Mouse (Mus musculus) stomach, postnatal 0 days (tissue): ENCODE results near the gene Efhd1. TPM values are rescaled to one million over a fixed set of nuclear protein-coding genes. Genes with fewer than 3 reads are reported as not detected.

Experiments
- ATAC-seq: fragments of 200-750 bp; cut with Nextera tagmentation; 2 replicates; pipeline ENCODE4 v1.8.0; 2017; ENCODE audit not compliant: low FRiP score, low TSS enrichment
- DNase-seq: peaks from one replicate; pipeline ENCODE4 v3.0.0-alpha.2; 2016; ENCODE audit warnings: low spot score
- H3K27ac ChIP-seq: fragments of 300-500 bp; sonication (generic); replicated peaks from 2 replicates; pipeline ENCODE4 v1.5.1; 2014; ENCODE audit warnings: mild to moderate bottlenecking, control low read depth
- H3K27me3 ChIP-seq: fragments of 300-500 bp; sonication (generic); 2 replicates; pipeline ENCODE4 v1.6.1; 2014; ENCODE audit warnings: low read length; ENCODE audit not compliant: control insufficient read depth, insufficient read depth
- H3K36me3 ChIP-seq: fragments of 300-500 bp; sonication (generic); 2 replicates; pipeline ENCODE4 v1.6.1; 2014; ENCODE audit warnings: low read length, mixed read lengths; ENCODE audit not compliant: control insufficient read depth, insufficient read depth
- H3K4me1 ChIP-seq: fragments of 300-500 bp; sonication (generic); replicated peaks from 2 replicates; pipeline ENCODE4 v1.6.1; 2014; ENCODE audit warnings: antibody characterized with exemption; ENCODE audit not compliant: control insufficient read depth, insufficient read depth
- H3K4me2 ChIP-seq: fragments of 300-500 bp; sonication (generic); replicated peaks from 2 replicates; pipeline ENCODE4 v1.6.1; 2014; ENCODE audit warnings: low read depth, mild to moderate bottlenecking, control low read depth, moderate library complexity
- H3K4me3 ChIP-seq: fragments of 300-500 bp; sonication (generic); 2 replicates; pipeline ENCODE4 v1.5.1; 2014; ENCODE audit warnings: low read depth, low read length, control low read depth
- H3K9ac ChIP-seq: fragments of 300-500 bp; sonication (generic); 2 replicates; pipeline ENCODE4 v1.6.1; 2014; ENCODE audit warnings: mild to moderate bottlenecking, low read length, control low read depth, mixed read lengths
- H3K9me3 ChIP-seq: fragments of 300-500 bp; sonication (generic); 2 replicates; pipeline ENCODE4 v1.6.1; 2016; ENCODE audit warnings: low read length; ENCODE audit not compliant: control insufficient read depth
- CTCF ChIP-seq: IDR thresholded peaks from 2 replicates; pipeline ENCODE4 v1.5.1; 2016; ENCODE audit warnings: antibody characterized with exemption, low read depth, mild to moderate bottlenecking, moderate library complexity
- EP300 ChIP-seq: optimal IDR thresholded peaks from 2 replicates; pipeline ENCODE3; 2016; ENCODE audit warnings: antibody characterized with exemption
- WGBS: fragments of 180-500 bp; shearing (Covaris S2); extraction: QIAGEN DNeasy Blood & Tissue Kit; methylation state at CpG from one replicate; pipeline ENCODE4 v1.1.7; 2014; 5-methylcytosine and 5-hydroxymethylcytosine counted together
- polyA plus RNA-seq: library from polyadenylated mRNA; unstranded; fragments of >200 nt; fragmentation: Nextera tagmentation; extraction: Ambion mirVana; gene quantifications from 2 replicates; pipeline ENCODE4 v1.2.1, GENCODE M21; 2015

The Efhd1 gene
- polyA plus RNA-seq, 1 experiment from 2014 or later: 0.50 TPM

DNA sequence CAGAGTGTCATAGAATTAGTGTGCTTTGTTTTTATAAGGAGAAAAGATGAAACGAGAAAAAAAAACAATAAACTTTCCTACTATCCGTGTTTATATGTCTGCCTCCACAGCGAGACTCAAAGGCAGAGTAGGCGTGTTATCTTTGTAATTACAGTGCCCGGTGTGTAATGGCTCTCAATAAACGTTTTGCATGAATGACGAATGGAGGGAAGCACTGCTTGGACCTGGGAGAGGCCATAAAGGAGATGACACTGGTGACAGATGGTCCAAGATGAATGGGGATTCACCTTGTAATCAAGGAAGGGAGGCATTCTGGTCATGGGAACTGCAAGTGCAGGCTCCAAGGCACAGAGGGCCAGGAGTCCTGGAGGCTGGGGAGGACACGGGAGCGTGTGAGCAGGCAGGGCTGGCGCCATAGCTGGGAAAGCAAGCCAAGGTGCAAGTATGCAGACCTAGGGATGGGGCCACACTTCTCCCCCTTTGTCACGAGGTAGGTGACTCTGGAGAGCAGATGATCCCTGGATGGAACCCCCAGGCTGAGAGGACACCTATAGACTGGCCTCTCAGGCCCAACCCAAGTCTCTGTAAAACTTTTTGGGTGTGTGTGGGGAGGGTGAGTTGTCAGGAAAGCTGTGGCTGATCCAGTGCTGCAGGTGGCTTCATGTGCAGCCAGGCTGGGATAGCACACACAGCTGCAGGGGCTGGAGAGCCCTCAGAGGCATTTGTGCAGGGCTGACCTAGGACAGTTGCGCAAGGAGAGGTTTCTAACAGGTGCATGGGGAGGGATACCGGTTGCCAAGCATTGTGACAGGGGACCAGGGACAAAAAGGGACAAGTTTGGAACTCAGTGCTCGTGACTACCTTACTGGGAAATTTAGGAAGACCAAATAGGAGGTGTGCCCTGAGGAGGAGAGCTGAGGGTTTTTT is 36.5 kb downstream of the Efhd1 start:
- H3K36me3 ChIP-seq: no peaks in the 10 kb centered on the region
- TF ChIP-seq CTCF (no peak), EP300 (no peak)
- no peaks in the 10 kb centered on the region for H3K9me3 ChIP-seq
- no peaks in the 10 kb centered on the region for H3K27me3 ChIP-seq
- no peak overlapping the region for H3K4me2 ChIP-seq
- H3K4me1 ChIP-seq: no peaks in the 10 kb centered on the region
- no peak overlapping the region for H3K9ac ChIP-seq
- no peak overlapping the region for H3K4me3 ChIP-seq
- DNase-seq (no peak), ATAC-seq (no peak)
- 54% methylated on average over 14 of the region's 14 CpGs for WGBS
- no peak overlapping the region for H3K27ac ChIP-seq

DNA sequence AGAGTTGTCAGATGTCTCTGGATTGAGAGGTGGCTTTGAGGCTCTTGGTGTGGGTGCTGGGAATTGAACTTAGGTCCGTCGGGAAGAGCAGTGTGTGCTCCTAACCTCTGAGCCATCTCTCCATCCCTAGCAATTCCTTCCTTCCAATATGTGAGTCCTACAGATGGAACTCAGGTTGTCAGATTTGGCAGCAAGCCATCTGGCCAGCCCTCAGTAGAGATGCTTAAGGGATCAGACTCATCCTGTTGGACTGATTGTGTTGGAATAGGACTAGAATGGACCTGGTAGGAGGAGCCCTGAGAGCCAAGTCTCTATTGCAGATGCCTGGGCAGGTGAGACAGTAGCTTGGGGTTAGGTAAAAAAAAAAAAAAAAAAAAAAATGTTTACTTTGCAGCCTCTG is 37.8 kb downstream of the Efhd1 start:
- Histone ChIP-seq H3K9ac (no peak overlapping the region), H3K4me1 (no peaks in the 10 kb centered on the region), H3K4me3 (no peak overlapping the region), H3K27ac (no peak overlapping the region), H3K4me2 (no peak overlapping the region), H3K27me3 (no peaks in the 10 kb centered on the region), H3K9me3 (no peaks in the 10 kb centered on the region), H3K36me3 (no peaks in the 10 kb centered on the region)
- no peak for DNase-seq
- TF ChIP-seq CTCF (no peak), EP300 (no peak)
- WGBS: 80% methylated on average over 2 of the region's 2 CpGs
- no peak for ATAC-seq

DNA sequence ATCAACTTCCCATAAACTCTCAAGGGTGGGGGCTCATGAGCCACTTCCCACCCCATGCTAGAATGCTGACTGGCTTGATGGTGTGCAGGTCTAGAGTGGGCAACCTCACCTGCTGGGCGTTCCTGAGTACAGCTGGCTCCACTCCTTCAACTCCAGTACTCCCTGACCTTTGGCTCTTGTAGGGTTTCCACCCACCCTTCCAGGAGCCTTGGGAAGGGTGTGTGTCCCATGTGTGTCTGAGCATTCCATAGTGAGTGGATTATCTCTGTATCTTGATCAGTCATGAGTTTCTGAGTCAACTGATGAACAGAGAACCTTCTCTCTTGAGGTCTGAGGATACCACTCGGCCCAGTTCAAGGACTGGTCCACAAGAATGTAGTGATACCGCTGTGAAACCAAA is 44.8 kb downstream of the Efhd1 start:
- Histone ChIP-seq H3K9me3 (no peaks in the 10 kb centered on the region), H3K36me3 (no peaks in the 10 kb centered on the region), H3K9ac (no peak overlapping the region), H3K27me3 (no peaks in the 10 kb centered on the region), H3K4me3 (no peak overlapping the region), H3K4me1 (no peaks in the 10 kb centered on the region), H3K4me2 (no peak overlapping the region), H3K27ac (no peak overlapping the region)
- DNase-seq (no peak), ATAC-seq (no peak)
- no peak for TF ChIP-seq EP300
- TF ChIP-seq CTCF: no peak
- 87% methylated on average over 3 of the region's 3 CpGs for WGBS

DNA sequence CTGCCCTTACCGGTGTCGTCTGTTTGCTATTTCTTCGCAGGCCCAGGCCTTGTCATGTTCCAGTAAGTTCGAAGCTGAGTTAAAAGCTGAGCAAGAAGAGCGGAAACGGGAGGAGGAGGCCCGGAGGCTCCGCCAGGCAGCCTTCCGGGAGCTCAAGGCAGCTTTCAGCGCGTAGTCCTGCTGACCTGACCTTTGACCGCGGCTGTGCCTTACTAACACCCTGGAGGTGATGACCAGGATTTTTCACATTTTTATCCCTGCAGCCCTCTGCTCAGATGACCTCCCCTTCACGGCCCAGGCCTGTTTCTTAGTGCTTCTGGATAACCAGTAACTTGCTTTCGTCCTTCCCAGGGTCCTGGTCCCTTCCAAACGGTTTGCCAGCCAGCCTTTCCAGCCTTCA is 45.5 kb downstream of the Efhd1 start:
- TF ChIP-seq CTCF (no peak), EP300 (no peak)
- no peak for ATAC-seq

DNA sequence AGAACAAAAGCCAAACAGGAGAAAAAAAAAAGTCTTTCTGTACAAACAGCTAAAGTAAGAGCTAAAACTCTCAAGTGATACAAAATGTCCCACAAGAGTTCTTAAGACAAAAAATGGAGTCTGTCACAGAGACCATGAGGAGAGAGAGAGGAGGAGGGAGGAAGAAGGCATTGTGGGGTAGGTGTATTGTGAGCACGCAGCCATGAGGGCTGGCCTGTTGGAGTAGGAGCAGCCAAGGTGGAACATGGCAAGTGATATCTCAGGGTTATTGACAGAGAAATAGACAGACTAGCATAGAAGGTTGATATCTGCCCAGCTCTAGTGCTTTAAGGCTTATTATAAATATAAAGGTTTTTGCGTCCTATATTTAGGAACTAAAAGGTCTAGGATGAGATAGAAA is 48.5 kb downstream of the Efhd1 start:
- ATAC-seq (no peak), DNase-seq (no peak)
- TF ChIP-seq CTCF (no peak), EP300 (no peak)
- no peaks in the 10 kb centered on the region for H3K9me3 ChIP-seq
- H3K4me3 ChIP-seq: no peak overlapping the region
- H3K9ac ChIP-seq: no peak overlapping the region
- 97% methylated on average over 2 of the region's 2 CpGs for WGBS
- no peaks in the 10 kb centered on the region for H3K4me1 ChIP-seq
- H3K27ac ChIP-seq: no peak overlapping the region
- H3K27me3 ChIP-seq: no peaks in the 10 kb centered on the region
- no peaks in the 10 kb centered on the region for H3K36me3 ChIP-seq
- no peak overlapping the region for H3K4me2 ChIP-seq

More for the DNA sequence above, 45.5 kb downstream of the Efhd1 start:
- Histone ChIP-seq H3K4me1 (no peaks in the 10 kb centered on the region), H3K4me2 (no peak overlapping the region), H3K4me3 (no peak overlapping the region), H3K9ac (no peak overlapping the region), H3K27ac (no peak overlapping the region), H3K36me3 (no peaks in the 10 kb centered on the region), H3K27me3 (no peaks in the 10 kb centered on the region), H3K9me3 (no peaks in the 10 kb centered on the region)
- WGBS: 82% methylated on average over 16 of the region's 16 CpGs
- no peak for DNase-seq

DNA sequence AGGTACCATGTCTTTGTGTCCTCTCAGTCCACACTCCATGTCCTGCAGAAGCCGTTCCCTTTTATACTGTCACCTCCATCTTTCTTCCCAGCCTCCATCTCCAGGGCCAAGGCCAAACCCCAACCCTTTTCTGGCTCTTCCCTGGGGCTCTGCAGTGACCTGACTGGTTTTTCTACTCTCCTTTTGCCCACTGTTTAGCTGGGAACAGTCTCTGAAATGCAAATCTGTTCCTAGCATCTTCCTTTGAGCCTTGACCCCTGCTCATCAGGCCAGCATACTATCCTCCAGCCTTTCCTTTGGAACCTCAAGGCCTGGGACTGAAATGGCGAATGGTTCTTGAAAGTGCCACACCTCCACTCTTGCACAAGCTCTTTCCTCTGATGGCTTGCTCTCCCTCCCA is 49.0 kb downstream of the Efhd1 start:
- TF ChIP-seq EP300: no peak
- TF ChIP-seq CTCF: no peak
- Histone ChIP-seq H3K9ac (no peak overlapping the region), H3K27ac (no peak overlapping the region), H3K4me2 (no peak overlapping the region), H3K4me3 (no peak overlapping the region), H3K9me3 (no peaks in the 10 kb centered on the region), H3K36me3 (no peaks in the 10 kb centered on the region), H3K27me3 (no peaks in the 10 kb centered on the region), H3K4me1 (no peaks in the 10 kb centered on the region)
- no peak for ATAC-seq
- 91% methylated on average over 2 of the region's 2 CpGs for WGBS
- DNase-seq: no peak
